Mouse (Mus musculus) liver, postnatal 0 days (tissue): ENCODE measurements around the gene Mmp25.

Experiments
- CTCF ChIP-seq: sonication (generic); IDR thresholded peaks from 2 replicates; pipeline ENCODE4 v1.5.1; 2016; ENCODE audit warnings: antibody characterized with exemption, low read depth
- EP300 ChIP-seq: IDR thresholded peaks from 2 replicates; pipeline ENCODE4 v1.6.1; 2016; ENCODE audit warnings: antibody characterized with exemption, low read depth, mild to moderate bottlenecking

DNA sequence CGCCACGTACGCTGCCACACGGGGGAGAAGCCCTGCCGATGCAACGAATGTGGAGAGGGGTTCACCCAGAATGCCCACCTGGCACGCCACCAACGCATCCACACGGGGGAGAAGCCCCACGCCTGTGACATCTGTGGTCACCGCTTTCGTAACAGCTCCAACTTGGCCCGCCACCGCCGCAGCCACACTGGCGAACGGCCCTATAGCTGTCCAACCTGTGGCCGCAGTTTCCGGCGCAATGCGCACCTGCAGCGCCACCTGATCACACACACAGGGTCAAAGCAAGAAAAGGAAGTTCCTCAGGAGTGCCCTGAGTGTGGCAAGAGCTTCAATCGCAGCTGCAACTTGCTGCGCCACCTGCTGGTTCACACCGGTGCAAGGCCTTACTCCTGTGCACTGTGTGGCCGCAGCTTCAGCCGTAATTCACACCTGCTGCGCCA, 34.7 kb downstream of the Mmp25 start:
- TF ChIP-seq CTCF: peak; percentile 79
- no peak for TF ChIP-seq EP300
